Mouse (Mus musculus) right cerebral cortex, adult 2 months (tissue): ENCODE results near the gene Imp3.
"Not testable (repeated sequence)": the region's sequence is repeated elsewhere in the genome, so short reads cannot be mapped to it uniquely, and the experiment has no call there.

Source experiments
- DNase-seq, 2 experiments: peaks; one replicate each; pipeline ENCODE4 v3.0.0; 2021 to 2022; ENCODE audit warnings: low spot score in 2 of 2

The Imp3 gene

GRCm38 (mm10) chr9:56937223-56938160, at the start of gene Imp3:
Imp3 (plus strand) TSS chr9:56937475.
- peak; percentile 92 to 93 for DNase-seq

DNA sequence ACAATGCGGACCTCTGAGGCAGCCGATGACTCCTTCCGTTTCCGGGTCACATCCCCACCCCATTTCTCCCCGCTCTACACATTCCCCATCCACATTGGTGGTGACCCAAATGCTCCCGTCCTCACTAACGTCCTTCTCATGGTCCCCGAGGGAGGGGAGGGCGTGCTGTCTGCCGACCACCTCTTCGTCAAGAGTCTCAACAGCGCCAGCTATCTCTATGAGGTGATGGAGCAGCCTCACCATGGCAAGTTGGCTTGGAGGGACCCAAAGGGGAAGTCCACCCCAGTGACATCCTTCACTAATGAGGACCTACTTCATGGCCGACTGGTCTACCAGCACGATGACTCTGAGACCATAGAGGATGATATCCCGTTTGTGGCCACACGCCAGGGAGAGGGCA, 49.7 kb upstream of the Imp3 start:
- DNase-seq, result no peak

DNA sequence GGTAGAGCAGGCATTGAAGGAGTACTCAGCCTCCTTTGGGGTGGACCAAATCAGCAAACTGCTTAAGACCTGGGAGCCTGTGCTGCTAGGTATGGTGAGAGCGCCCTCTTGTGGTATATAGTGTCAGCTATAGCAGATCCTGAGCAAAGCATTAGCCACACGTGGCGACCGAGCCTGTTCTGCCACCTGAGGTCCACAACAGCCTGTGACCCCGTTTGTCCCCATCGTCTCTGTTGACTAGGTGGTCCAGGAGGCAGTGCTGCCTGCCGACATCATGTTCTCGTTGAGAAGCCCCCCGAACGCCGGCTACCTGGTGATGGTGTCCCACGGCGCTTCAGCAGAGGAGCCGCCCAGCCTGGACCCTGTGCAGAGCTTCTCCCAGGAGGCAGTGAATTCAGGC, 47.5 kb upstream of the Imp3 start:
- DNase-seq, result peak; percentile 84

DNA sequence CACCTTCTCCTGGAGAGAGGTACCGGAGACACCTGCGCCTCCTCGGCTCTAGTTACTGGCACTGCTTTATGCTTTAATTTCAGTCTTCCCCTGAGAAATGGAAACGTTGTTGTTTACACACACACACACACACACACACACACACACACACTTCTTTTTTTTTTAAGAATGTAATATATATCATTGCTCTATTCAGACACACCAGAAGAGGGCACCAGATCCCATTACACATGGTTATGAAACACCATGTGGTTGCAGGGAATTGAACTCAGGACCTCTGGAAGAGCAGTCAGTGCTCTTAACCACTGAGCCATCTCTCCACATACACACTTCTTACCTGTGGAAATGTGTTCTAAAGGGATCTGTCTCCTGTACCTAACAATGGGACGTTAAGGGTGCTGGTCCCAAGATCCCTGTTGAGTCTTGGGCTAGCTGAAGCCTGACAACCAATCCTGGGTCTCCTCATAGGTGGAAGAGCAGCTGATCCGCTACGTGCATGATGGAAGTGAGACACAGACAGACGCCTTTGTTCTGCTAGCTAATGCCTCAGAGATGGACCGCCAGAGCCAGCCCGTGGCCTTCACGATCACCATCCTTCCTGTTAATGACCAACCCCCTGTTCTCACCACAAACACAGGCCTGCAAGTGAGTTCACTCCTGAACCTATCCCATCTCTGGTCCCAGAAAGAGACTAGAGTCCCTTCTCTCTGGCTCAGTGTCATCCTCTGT, 46.6 kb upstream of the Imp3 start:
- DNase-seq, result no peak

GRCm38 (mm10) chr9:56891517-56892011, 45.7 kb upstream of the Imp3 start:
- peak; percentile 79 to 80 for DNase-seq

GRCm38 (mm10) chr9:56892111-56892510, 45.2 kb upstream of the Imp3 start:
- DNase-seq, result no peak

GRCm38 (mm10) chr9:56893313-56893712, 44.0 kb upstream of the Imp3 start:
- DNase-seq, result no peak

DNA sequence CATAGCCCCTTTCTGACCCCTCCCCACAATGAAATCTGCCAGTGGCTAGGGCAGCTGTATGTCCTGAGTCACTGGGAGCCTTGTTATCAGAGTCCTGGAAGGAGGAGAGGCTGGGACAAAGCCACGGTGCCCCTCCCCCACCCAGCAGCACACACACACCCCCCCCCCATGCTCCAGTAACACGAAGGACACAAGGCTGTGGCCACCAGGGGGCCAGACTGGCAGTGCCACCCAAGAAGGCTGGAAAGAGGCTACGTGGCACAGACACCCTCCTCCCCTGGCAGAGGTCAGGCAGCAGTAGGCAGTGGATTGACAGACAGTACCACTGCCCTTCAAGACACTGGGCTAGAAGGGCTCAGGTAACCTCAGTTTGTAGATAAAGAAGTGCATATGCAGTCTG, 43.3 kb upstream of the Imp3 start:
- DNase-seq, result no peak

- no peak for DNase-seq
Observed at GRCm38 (mm10) chr9:56896779-56897178, 40.5 kb upstream of the Imp3 start.

GRCm38 (mm10) chr9:56899409-56899808, 37.9 kb upstream of the Imp3 start:
- no peak for DNase-seq

DNA sequence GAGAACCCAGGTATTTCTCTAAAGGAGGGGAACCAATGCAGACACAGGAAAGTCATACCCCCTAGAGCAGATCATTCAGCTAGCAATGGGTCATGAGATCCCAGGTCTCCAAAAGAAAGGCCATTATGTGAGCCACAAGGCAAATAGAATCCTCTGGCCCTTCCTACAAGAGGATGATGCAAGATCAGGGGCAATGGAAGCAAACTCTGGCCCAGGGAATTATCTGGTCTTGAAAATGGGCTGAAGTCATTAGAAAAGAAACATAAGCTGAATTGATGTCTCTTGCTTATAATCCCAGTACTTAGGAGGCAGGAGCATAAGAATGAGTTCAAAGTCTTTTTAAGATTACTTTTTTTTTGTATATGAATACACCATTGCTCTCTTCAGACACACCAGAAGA, 37.2 kb upstream of the Imp3 start:
- DNase-seq, result no peak

- DNase-seq, result no peak
Observed at GRCm38 (mm10) chr9:56900571-56900970, 36.7 kb upstream of the Imp3 start.

DNA sequence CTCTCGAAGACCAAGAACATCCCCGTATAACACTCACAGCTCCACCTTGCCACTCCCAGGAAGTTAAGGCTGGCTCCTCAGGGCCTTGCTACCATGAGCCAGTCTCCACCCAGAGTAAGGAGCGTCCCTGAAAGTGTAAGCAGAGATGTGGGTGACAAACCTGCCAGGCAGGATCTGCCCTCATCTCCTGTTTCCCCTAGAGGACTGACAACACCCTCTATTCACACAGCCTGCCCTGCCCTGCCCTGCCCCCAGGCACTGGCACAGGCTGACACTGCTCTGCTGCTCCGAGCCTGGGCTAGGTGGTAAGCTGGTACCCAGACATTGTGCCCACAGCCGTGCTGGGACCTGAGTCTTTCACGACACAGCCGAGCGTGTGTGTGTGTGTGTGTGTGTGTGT, 36.1 kb upstream of the Imp3 start:
- no peak for DNase-seq

GRCm38 (mm10) chr9:56903662-56904061, 33.6 kb upstream of the Imp3 start:
- no peak for DNase-seq

- DNase-seq, result no peak
Observed at GRCm38 (mm10) chr9:56907549-56907948, 29.7 kb upstream of the Imp3 start.

DNA sequence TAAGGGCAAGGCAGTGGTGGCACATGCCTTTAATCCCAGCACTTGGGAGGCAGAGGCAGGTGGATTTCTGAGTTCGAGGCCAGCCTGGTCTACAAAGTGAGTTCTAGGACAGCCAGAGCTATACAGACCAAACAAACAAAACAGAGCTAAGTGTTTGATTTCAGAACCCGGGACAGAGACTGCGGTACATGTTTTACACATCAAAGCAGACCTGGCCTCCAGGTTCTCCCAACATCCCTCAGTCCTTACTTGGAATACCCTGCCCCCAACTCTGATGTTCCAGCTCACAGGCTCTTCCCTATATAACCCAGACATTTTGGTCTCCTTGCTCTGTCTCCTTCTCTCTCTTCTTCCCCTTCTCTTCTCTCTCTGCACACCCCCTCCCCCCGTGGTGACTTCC, 27.3 kb upstream of the Imp3 start:
- DNase-seq, result not testable (repeated sequence)

GRCm38 (mm10) chr9:56911017-56911416, 26.3 kb upstream of the Imp3 start:
- DNase-seq, result no peak

DNA sequence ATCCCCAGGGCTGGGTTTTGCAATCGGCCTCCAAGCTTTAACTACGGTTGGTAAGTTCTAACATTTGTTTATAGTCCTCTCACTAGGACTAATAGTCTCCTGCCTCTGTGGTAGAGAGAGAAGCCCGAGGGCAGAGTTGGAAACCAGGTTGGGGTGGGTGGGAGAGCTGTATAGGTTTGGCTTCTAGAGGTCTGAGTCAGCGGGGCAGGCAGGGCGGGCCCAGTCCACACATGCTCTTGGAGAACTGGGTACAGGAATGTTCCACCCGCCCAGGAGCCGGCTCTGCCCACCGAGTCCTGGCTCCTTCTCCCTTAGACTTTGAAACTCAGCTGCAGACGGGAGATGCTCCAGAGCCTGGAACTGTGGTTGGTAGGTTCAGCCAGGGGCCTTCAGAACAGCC, 23.3 kb upstream of the Imp3 start:
- DNase-seq, result no peak

DNA sequence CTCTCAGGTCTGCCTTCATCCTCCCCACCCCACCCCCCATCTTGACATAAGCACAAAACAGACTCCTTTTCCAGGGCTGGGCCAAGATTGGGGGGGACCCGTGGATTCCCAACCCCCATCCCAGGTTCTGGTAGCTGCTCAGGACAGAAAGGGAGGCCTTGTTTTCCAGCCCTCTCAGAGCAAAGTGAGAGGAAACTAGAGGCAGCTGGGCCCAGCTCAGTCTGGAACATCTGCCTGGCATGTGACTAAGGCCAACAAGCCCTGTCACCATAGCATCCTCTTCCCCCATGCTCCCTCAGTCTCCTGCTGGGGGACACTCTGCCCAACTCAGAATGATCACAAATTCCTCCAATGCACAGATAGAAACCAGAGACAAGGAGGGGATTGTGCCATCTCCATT, 22.2 kb upstream of the Imp3 start:
- DNase-seq, result no peak

DNA sequence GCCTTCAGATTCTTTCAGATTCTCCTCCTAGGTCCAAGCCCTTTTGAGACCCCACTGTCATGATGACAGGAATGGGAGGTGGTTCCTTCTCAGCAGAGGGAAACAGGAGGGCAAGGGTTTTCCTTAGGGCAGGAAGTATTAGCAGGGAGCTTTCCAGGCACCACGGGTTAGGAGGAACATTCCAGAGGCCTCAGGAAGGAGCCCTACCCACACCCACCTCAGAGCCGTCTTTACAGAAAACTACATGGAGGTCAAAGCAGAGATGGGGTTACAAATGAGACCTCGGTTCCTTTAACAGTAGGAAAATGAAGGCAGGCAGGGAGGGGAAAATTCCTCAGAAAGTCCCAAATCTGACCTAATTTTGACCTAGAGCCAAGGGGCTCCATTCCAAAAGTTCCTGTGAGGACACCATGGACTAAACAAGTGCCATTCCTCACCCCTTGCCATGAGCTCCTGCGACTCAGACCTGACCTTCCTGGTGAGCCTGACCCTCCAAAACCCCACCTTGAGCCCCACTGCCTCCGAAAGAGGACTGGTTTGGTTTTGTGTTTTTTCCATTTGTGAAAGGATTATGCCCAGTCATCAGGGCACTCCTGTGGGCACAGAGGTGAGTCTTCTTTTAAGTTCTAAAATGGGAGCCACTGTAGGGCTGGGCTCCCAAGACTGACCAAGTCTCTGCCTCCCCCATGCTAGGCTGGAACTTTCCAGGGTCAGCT, 21.4 kb upstream of the Imp3 start:
- no peak for DNase-seq

GRCm38 (mm10) chr9:56917131-56917530, 20.1 kb upstream of the Imp3 start:
- DNase-seq, result no peak

DNA sequence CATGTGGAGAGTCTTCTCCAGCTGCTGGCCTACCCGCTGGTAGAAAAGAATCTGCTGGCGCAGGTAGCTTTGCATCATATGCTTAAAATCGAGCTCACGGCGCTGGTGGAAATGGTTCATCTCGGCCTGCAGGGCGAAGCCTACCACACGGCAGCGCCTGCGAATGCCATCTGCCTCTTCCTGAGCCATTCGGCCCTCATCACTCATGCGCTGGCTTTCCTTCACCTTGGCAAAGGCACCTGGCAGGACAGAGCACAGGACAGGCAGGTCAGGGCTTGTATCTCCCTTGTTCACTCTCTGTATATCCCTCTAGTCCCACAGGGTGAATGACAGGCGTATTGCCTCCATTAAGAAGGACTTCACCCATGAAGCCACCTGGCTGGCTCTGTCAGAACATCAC, 18.8 kb upstream of the Imp3 start:
- no peak for DNase-seq
